Comparison of ENCODE assay signal across 8 mouse cellular contexts in the genomic region with DNA sequence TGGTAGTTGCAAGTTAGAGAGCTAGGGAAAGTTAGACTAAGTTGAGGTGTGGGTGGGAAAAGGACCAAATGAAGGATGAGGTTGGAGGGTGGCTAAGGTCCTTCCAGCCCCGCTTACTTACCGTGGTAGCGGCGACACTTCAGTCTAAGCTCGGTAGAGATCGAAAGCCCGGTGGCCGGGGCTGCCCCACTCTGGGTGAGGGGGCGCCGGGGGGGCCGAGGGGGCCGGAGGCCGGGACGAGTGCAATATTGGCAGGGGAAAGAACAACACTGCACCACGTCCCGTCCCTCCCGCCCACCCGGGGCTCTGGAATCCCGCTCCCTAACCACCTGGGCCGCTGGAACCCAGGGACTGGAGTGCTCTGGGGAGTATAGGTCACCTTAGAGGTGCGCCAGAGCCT. TPM values are rescaled to one million over a fixed set of nuclear protein-coding genes. Genes with fewer than 3 reads are reported as not detected.
DNase-seq lines count a peak whose midpoint lies in the region; ATAC-seq and TF ChIP-seq lines count a peak whose summit lies in the region.

Mtx1 (minus strand) TSS at position 189 of the 400 bp plus-strand sequence.

- no peak within 1 kb of the TSS; the same call in 1 of the 2 replicates for H3K9ac ChIP-seq in liver, adult 2 months (ENCODE audit: low read depth, low read length)
- peak within 1 kb of the TSS; percentile 69 for H3K9ac ChIP-seq in midbrain, embryonic 14.5 days (replicated peaks; ENCODE audit: low read length)

- H3K4me1 ChIP-seq in liver, adult 2 months (ENCODE audit: control insufficient read depth, insufficient read depth, low read length): peaks cover 3% of the 10 kb centered on the region; the same call in 1 of the 2 replicates
- H3K4me1 ChIP-seq in bone marrow macrophage, adult 2 months (ENCODE audit: control insufficient read depth, insufficient read depth, low read length): peaks cover 7% of the 10 kb centered on the region; the same call in 1 of the 2 replicates
- H3K4me1 ChIP-seq in midbrain, embryonic 14.5 days (ENCODE audit: control insufficient read depth, insufficient read depth, low read length): peaks cover 44% of the 10 kb centered on the region

- TF ChIP-seq POLR2A in liver, adult 2 months (IDR thresholded peaks at IDR 0.05; ENCODE audit: extremely low read depth, insufficient read depth, low read length): no peak
- TF ChIP-seq POLR2A in bone marrow macrophage, adult 2 months (IDR thresholded peaks at IDR 0.05; ENCODE audit: borderline replicate concordance, low read depth, low read length): no peak

- 24% methylated on average over 21 of the region's 21 CpGs for WGBS in liver, adult 2 months
- 2% methylated on average over 21 of the region's 21 CpGs for WGBS in midbrain, embryonic 14.5 days

- TF ChIP-seq CTCF in liver, adult 2 months (IDR thresholded peaks at IDR 0.05; ENCODE audit: low read depth, low read length): no peak
- no peak for TF ChIP-seq CTCF in bone marrow macrophage, adult 2 months (IDR thresholded peaks at IDR 0.05; ENCODE audit: low read depth, low read length)

- ATAC-seq in midbrain, embryonic 14.5 days (ENCODE audit: low FRiP score, low TSS enrichment): no peak; the same call in 1 of the 2 replicates

- DNase-seq in liver, adult 2 months (ENCODE audit: extremely low read depth, low read depth, low spot score): no peak
- no peak for DNase-seq in liver
- DNase-seq in heart, adult 8-10 months (ENCODE audit: low spot score): no peak
- no peak for DNase-seq in layer of hippocampus, postnatal 14 days (ENCODE audit: low spot score in 2 of 2)
- DNase-seq in midbrain, embryonic 14.5 days: no peak
- no peak for DNase-seq in right cerebral cortex, postnatal 25 days
- DNase-seq in cerebellum, adult 8-10 months: no peak

- peak within 1 kb of the TSS; percentile 34; the same call in 1 of the 2 replicates for H3K4me3 ChIP-seq in liver, adult 2 months (ENCODE audit: insufficient read depth, low read depth, low read length)
- peak within 1 kb of the TSS; percentile 64 for H3K4me3 ChIP-seq in bone marrow macrophage, adult 2 months (ENCODE audit: insufficient read depth, low read length)
- H3K4me3 ChIP-seq in midbrain, embryonic 14.5 days (replicated peaks; ENCODE audit: low read depth, low read length): peak within 1 kb of the TSS; percentile 47

- no peaks in the 10 kb centered on the region for H3K9me3 ChIP-seq in midbrain, embryonic 14.5 days (ENCODE audit: control insufficient read depth, low read length)

- peak within 1 kb of the TSS; percentile 66 for H3K4me2 ChIP-seq in midbrain, embryonic 14.5 days (ENCODE audit: low read length)

- no peak within 1 kb of the TSS for H3K27ac ChIP-seq in liver, adult 2 months (replicated peaks; ENCODE audit: insufficient read depth, low read depth, low read length)
- H3K27ac ChIP-seq in bone marrow macrophage, adult 2 months (ENCODE audit: insufficient read depth, low read depth, low read length): no peak within 1 kb of the TSS
- peak within 1 kb of the TSS; percentile 93 for H3K27ac ChIP-seq in midbrain, embryonic 14.5 days (replicated peaks; ENCODE audit: low read depth, low read length)

- 0 out of 2 replicates have a peak, but pooled peaks cover 2% of the 10 kb centered on the region for H3K27me3 ChIP-seq in liver, adult 2 months (ENCODE audit: control insufficient read depth, insufficient read depth, low read length)
- no peaks in the 10 kb centered on the region for H3K27me3 ChIP-seq in midbrain, embryonic 14.5 days (ENCODE audit: control insufficient read depth, insufficient read depth, low read length)

- no peaks in the 10 kb centered on the region for H3K36me3 ChIP-seq in liver, adult 2 months (ENCODE audit: control insufficient read depth, insufficient read depth, low read length)
- H3K36me3 ChIP-seq in midbrain, embryonic 14.5 days (ENCODE audit: control insufficient read depth, insufficient read depth, low read length): peaks cover 7% of the 10 kb centered on the region

- H3K79me2 ChIP-seq in liver, adult 2 months (ENCODE audit: control insufficient read depth, insufficient read depth, low read length): no peaks in the 10 kb centered on the region

RNA-seq across cellular contexts. Expression of gene Mtx1, which starts in this region (rescaled TPM):
- total RNA-seq in liver, adult 2 months (2014; rRNA removed): 105 and 122 TPM in 2 replicates
- polyA plus RNA-seq in liver, adult 2 months (2012; rRNA removed): 167 and 187 TPM in 2 replicates
- 66.1 and 66.8 TPM in 2 replicates for polyA plus RNA-seq in bone marrow macrophage, adult 2 months (2012; ENCODE audit: insufficient read depth, insufficient read length, missing spikeins)
- total RNA-seq in heart, adult 8-10 months (2022): 10 to 100 TPM; 56.4 to 63.5 (median 59.5) TPM
- total RNA-seq in layer of hippocampus, postnatal 14 days (2021): 10 to 100 TPM; 91.1 to 99.9 TPM
- polyA plus RNA-seq in midbrain, embryonic 14.5 days (2014; fragmentation: Nextera tagmentation; extraction: Ambion mirVana): 144 and 151 TPM in 2 replicates
